Mouse (Mus musculus) liver, postnatal 0 days (tissue): ENCODE measurements at regions not wholly inside any gene's neighbourhood (a gene's known extent, or its start where the extent isn't known, plus 50 kb on each side); places are given as distances from the start of the nearest gene placed in this dataset.

ENCODE experiments used
- CTCF ChIP-seq: sonication (generic); IDR thresholded peaks from 2 replicates; pipeline ENCODE4 v1.5.1; 2016; ENCODE audit warnings: antibody characterized with exemption, low read depth
- EP300 ChIP-seq: IDR thresholded peaks from 2 replicates; pipeline ENCODE4 v1.6.1; 2016; ENCODE audit warnings: antibody characterized with exemption, low read depth, mild to moderate bottlenecking

DNA sequence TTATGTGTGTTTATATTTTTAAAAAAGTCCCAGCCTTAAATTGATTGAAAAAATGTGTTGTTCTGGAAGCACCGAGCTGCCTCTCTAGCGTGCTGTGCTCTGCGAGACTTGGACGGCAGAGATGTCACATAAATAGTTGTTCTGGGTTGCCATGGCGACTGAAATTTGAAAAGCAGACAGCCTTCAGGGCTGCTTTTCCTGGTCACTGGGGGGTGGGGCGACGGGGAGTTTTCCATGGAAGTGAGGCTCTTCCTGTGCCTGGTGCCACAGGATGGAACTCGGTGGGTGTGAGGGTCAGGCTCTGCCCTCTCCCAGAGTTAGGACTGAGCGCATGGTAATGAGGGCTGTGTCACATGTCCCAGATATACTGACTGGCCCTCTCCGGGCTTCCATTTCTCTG is 84.7 kb upstream of the Gm26897 start:
- TF ChIP-seq EP300 = no peak
- no peak for TF ChIP-seq CTCF
